Mouse (Mus musculus) lung, embryonic 16.5 days (tissue): Measurements from ENCODE around the gene Serpinb6b. TPM values are rescaled to one million over a fixed set of nuclear protein-coding genes. Genes with fewer than 3 reads are reported as not detected.
"Not testable (repeated sequence)": the region's sequence is repeated elsewhere in the genome, so short reads cannot be mapped to it uniquely, and the experiment has no call there.

Experiments used
- ATAC-seq: fragments of 200-750 bp; cut with Nextera tagmentation; 2 replicates; pipeline ENCODE4 v1.8.0; 2017; ENCODE audit warnings: low read depth, mild to moderate bottlenecking, moderate library complexity
- H3K27ac ChIP-seq: fragments of 300-500 bp; sonication (generic); 2 replicates; pipeline ENCODE4 v1.5.1; 2014; ENCODE audit warnings: mild to moderate bottlenecking, control low read depth, low read length
- H3K27me3 ChIP-seq: fragments of 300-500 bp; sonication (generic); 2 replicates; pipeline ENCODE4 v1.6.1; 2014; ENCODE audit warnings: low read depth, low read length, mixed read lengths; ENCODE audit not compliant: control insufficient read depth, insufficient read depth
- H3K36me3 ChIP-seq: fragments of 300-500 bp; sonication (generic); 2 replicates; pipeline ENCODE4 v1.6.1; 2014; ENCODE audit warnings: low read length; ENCODE audit not compliant: control insufficient read depth, insufficient read depth
- H3K4me1 ChIP-seq: fragments of 300-500 bp; sonication (generic); replicated peaks from 2 replicates; pipeline ENCODE4 v1.6.1; 2014; ENCODE audit warnings: low read length, mixed read lengths; ENCODE audit not compliant: control insufficient read depth, insufficient read depth
- H3K4me2 ChIP-seq: fragments of 300-500 bp; sonication (generic); 2 replicates; pipeline ENCODE4 v1.6.1; 2014; ENCODE audit warnings: low read depth, low read length, control low read depth
- H3K4me3 ChIP-seq: fragments of 300-500 bp; sonication (generic); 2 replicates; pipeline ENCODE4 v1.5.1; 2014; ENCODE audit warnings: mild to moderate bottlenecking, low read length, control low read depth
- H3K9ac ChIP-seq: fragments of 300-500 bp; sonication (generic); 2 replicates; pipeline ENCODE4 v1.6.1; 2014; ENCODE audit warnings: low read length, control low read depth
- H3K9me3 ChIP-seq: fragments of 300-500 bp; sonication (generic); 2 replicates; pipeline ENCODE4 v1.6.1; 2016; ENCODE audit warnings: low read length; ENCODE audit not compliant: control insufficient read depth
- WGBS: fragments of 180-500 bp; shearing (Covaris S2); extraction: QIAGEN DNeasy Blood & Tissue Kit; methylation state at CpG from one replicate; pipeline ENCODE4 v1.1.7; 2014; 5-methylcytosine and 5-hydroxymethylcytosine counted together
- polyA plus RNA-seq: library from polyadenylated mRNA; unstranded; fragments of >200 nt; fragmentation: Nextera tagmentation; extraction: Ambion mirVana; gene quantifications from 2 replicates; pipeline ENCODE4 v1.2.1, GENCODE M21; 2015

The Serpinb6b gene
- polyA plus RNA-seq: 42.3 and 48.9 TPM in 2 replicates

DNA sequence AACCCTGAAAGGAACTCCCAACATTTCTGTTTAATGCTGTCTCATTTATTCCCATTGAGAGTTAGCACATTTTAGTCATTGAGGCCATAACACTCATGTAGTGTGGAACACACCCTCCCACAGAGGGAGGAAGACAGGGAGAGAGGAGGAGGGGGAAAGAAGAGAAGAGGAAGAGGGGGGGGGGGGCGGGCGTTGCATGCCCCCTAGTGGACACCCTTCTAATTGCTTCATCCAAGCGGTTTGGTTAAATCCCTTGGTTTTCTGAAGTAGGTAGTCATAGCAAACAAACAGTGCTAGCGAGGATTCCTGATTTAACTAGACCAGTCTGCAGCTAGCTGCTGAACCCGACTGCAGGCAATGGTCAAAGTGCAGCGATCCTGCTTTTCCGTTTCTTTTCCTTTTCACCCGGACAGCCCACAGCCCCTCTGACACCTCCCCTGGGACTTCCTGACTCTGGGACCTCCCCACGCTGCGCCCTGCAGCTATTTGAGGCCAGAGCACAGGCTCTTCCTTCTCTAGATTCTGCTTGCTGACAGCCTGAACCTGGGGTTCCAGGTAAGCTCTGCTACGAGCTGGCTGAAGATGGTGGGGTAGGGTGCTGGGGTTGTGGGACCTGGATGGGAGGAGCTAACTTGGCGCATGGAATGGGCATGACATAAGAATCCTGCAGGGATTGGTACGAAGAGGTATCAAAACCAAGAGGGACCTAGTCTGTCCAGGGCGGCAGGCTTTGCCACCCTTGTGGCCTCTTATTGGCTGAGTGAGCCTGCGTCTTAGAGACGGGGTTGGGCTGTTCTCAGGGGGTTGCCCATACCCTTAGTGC, at the start of gene Serpinb6b:
TSS of gene Serpinb6b (plus strand) at position 221 of the 823 bp plus-strand sequence.
- 26% methylated on average over 16 of the region's 16 CpGs for WGBS
- H3K27ac ChIP-seq: peak within 1 kb of the TSS; percentile 92
- ATAC-seq: peak; percentile 77

GRCm38 (mm10) chr13:32922622-32923021, 42.4 kb upstream of the Serpinb6b start:
- no peaks in the 10 kb centered on the region for H3K9me3 ChIP-seq
- H3K4me1 ChIP-seq: 0 out of 2 replicates have a peak, but pooled peaks cover 2% of the 10 kb centered on the region
- H3K4me3 ChIP-seq: no peak overlapping the region
- H3K27ac ChIP-seq: no peak overlapping the region
- H3K9ac ChIP-seq: no peak overlapping the region
- ATAC-seq: no peak
- H3K27me3 ChIP-seq: no peaks in the 10 kb centered on the region
- H3K36me3 ChIP-seq: no peaks in the 10 kb centered on the region
- no peak overlapping the region for H3K4me2 ChIP-seq

More for the DNA sequence above, at the start of gene Serpinb6b:
- no peaks in the 10 kb centered on the region for H3K27me3 ChIP-seq
- peak within 1 kb of the TSS; percentile 54 for H3K4me3 ChIP-seq
- H3K9ac ChIP-seq: peak within 1 kb of the TSS; percentile 69
- H3K36me3 ChIP-seq: no peaks in the 10 kb centered on the region
- H3K9me3 ChIP-seq: no peaks in the 10 kb centered on the region
- peak within 1 kb of the TSS; percentile 68 for H3K4me2 ChIP-seq
- H3K4me1 ChIP-seq: peaks cover 13% of the 10 kb centered on the region; the same call in 1 of the 2 replicates

DNA sequence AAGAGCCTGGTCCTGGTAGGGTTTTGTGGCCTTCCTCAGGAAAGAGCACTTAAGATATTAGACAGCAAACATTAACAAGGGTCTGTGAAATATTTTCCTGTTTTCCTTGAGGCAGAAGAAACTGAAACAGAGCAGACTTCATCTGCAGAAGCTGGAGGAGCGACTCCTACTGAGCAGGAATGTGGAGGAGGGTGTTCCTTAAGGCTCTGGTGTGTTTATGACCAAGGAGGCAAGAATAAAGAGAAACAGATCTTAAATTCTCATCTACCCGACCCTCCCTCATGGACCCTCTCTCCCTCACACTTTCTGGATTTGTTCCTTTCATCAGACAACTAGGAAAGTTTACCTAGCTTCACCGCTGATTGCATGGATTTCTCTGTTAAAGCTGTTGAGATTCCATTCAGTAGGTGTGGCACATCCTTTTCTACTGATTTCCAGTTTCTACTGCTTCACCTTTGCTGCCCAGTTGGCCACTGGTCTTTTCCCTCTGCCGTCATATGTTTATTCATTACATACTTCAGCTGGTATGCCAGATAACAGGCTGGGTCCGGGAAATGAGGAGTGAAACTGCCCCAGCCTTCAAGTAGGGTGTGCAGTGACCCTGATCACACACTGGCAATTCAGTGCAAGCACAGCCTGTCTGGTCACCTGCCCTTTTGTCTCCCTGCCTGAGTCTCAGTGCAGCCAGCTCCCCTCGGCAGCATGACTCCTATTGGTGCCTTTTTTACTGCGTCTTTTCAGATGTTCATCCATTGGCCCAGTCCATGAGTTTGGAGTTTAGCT, 40.2 kb upstream of the Serpinb6b start:
- H3K27me3 ChIP-seq: no peaks in the 10 kb centered on the region
- H3K27ac ChIP-seq: peak overlapping the region; percentile 80
- no peak overlapping the region for H3K4me3 ChIP-seq
- H3K4me1 ChIP-seq: peaks cover 6% of the 10 kb centered on the region
- no peak overlapping the region for H3K9ac ChIP-seq
- peak overlapping the region; percentile 21; the same call in 1 of the 2 replicates for H3K4me2 ChIP-seq
- WGBS: 25% methylated on average over 7 of the region's 7 CpGs
- no peaks in the 10 kb centered on the region for H3K36me3 ChIP-seq
- H3K9me3 ChIP-seq: no peaks in the 10 kb centered on the region
- ATAC-seq: peak; percentile 93

DNA sequence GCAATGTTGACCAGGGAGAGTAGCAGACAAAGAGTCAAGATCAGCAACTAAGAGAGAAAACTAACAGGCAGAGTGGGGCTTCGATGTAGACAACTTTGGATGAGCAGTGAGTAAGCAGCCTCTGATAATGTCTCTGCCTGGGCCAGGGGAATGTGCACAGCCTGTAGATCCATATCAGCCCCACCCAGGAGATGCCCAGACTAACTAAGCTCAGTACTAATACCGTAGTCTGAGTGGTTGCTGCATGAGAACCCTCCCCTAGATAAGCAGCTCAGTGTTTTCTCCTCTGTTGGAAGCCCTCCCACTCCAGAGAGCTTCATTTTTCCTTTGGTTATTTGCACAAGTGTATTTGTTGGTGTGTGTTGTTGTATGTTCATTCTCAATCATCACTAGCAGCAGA, 38.3 kb upstream of the Serpinb6b start:
- Histone ChIP-seq H3K9me3 (no peaks in the 10 kb centered on the region), H3K4me1 (peaks cover 6% of the 10 kb centered on the region), H3K9ac (no peak overlapping the region), H3K36me3 (no peaks in the 10 kb centered on the region), H3K27me3 (no peaks in the 10 kb centered on the region), H3K27ac (peak overlapping the region; percentile 36), H3K4me2 (no peak overlapping the region), H3K4me3 (no peak overlapping the region)
- ATAC-seq: no peak
- WGBS: 61% methylated on average over 2 of the region's 2 CpGs

DNA sequence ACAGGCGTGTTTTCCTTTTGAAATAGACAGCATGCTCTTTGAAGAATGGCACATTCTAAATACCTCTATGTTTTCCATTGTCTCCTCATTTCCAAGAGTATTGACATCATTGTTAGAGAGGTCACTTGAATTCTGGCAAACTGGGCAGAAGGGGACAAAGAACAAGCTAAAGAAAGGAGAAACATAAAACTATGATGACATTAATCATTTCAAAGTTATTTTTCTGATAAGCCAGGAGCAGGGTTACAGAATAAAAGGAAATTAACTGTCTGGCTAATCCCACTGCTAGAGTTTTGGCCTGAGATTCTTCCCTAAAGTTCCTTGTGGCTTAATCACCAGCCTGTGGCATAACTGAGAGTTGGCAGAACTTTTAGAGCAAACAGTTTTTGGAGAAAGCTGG, 37.8 kb upstream of the Serpinb6b start:
- Histone ChIP-seq H3K9ac (no peak overlapping the region), H3K9me3 (no peaks in the 10 kb centered on the region), H3K36me3 (no peaks in the 10 kb centered on the region), H3K4me1 (peaks cover 6% of the 10 kb centered on the region), H3K4me3 (no peak overlapping the region), H3K4me2 (no peak overlapping the region), H3K27ac (no peak overlapping the region), H3K27me3 (no peaks in the 10 kb centered on the region)
- WGBS: 61% methylated on average over 1 of the region's 1 CpGs
- ATAC-seq: no peak

DNA sequence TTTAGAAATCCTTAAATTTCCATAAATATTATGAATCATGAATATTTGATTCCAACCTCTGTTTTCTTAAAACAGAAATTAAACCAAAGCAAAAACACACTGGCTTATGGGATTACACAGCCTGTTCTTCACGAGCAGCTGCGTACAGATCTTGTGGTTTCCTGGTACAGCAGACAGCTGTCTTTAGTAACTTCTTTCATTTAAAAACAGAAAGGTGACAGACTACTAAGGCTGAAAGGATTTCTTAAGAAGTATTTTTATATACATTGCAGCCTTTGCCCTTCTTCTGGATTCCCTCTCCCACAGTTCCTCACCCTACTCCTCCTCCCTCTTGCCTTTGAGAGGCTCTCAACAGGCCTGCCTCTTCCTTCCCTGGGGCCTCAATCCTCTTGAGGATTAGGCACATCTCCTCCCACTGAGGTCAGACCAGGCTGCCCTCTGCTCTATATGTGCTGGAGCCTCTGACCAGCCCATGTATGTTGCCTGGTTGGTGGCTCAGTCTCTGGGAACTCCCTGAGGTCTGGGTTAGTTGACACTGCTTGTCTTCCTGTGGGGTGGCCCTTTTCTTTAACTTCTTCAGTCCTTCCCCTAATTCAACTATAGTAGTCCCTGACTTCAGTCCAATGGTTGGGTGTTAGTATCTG, 35.8 kb upstream of the Serpinb6b start:
- WGBS: 53% methylated on average over 2 of the region's 2 CpGs
- Histone ChIP-seq H3K9me3 (no peaks in the 10 kb centered on the region), H3K36me3 (no peaks in the 10 kb centered on the region), H3K27ac (peak overlapping the region; percentile 25), H3K4me1 (peaks cover 6% of the 10 kb centered on the region), H3K9ac (no peak overlapping the region), H3K4me2 (no peak overlapping the region), H3K27me3 (no peaks in the 10 kb centered on the region), H3K4me3 (no peak overlapping the region)
- peak; percentile 46 for ATAC-seq

- no peak for ATAC-seq
- no peaks in the 10 kb centered on the region for H3K4me1 ChIP-seq
- 0% methylated on average over 1 of the region's 1 CpGs for WGBS
- H3K4me2 ChIP-seq: no peak overlapping the region
- H3K4me3 ChIP-seq: no peak overlapping the region
- H3K9ac ChIP-seq: no peak overlapping the region
- H3K27me3 ChIP-seq: no peaks in the 10 kb centered on the region
- no peak overlapping the region for H3K27ac ChIP-seq
- H3K9me3 ChIP-seq: no peaks in the 10 kb centered on the region
- H3K36me3 ChIP-seq: no peaks in the 10 kb centered on the region
Measured at GRCm38 (mm10) chr13:32934706-32935381, 30.2 kb upstream of the Serpinb6b start.

GRCm38 (mm10) chr13:32938275-32938674, 26.7 kb upstream of the Serpinb6b start:
- not testable (repeated sequence) for H3K9me3 ChIP-seq, H3K9ac ChIP-seq, H3K4me1 ChIP-seq, H3K4me3 ChIP-seq, H3K27ac ChIP-seq, ATAC-seq, H3K27me3 ChIP-seq, H3K36me3 ChIP-seq, H3K4me2 ChIP-seq
- 68% methylated on average over 4 of the region's 4 CpGs for WGBS
